Mouse (Mus musculus) heart, embryonic 11.5 days (tissue): ENCODE measurements around the gene Lrch1. TPM values are rescaled to one million over a fixed set of nuclear protein-coding genes. Genes with fewer than 3 reads are reported as not detected.

ENCODE experiments used
- ATAC-seq: fragments of 200-750 bp; cut with Nextera tagmentation; replicated peaks from 2 replicates; pipeline ENCODE4 v1.8.0; 2017; ENCODE audit warnings: moderate library complexity; ENCODE audit not compliant: insufficient number of reproducible peaks, low FRiP score, low TSS enrichment
- H3K27ac ChIP-seq: fragments of 300-500 bp; sonication (generic); 2 replicates; pipeline ENCODE4 v1.5.1; 2014; ENCODE audit warnings: mild to moderate bottlenecking, low read depth, low read length
- H3K27me3 ChIP-seq: fragments of 300-500 bp; sonication (generic); 2 replicates; pipeline ENCODE4 v1.6.1; 2014; ENCODE audit warnings: mild to moderate bottlenecking, low read length, mixed read lengths; ENCODE audit not compliant: control insufficient read depth, insufficient read depth
- H3K36me3 ChIP-seq: fragments of 300-500 bp; sonication (generic); 2 replicates; pipeline ENCODE4 v1.6.1; 2014; ENCODE audit warnings: mild to moderate bottlenecking, low read length, moderate library complexity, mixed read lengths; ENCODE audit not compliant: control insufficient read depth, insufficient read depth
- H3K4me1 ChIP-seq: fragments of 300-500 bp; sonication (generic); 2 replicates; pipeline ENCODE4 v1.6.1; 2014; ENCODE audit warnings: low read length; ENCODE audit not compliant: control insufficient read depth, insufficient read depth
- H3K4me2 ChIP-seq: fragments of 300-500 bp; sonication (generic); 2 replicates; pipeline ENCODE4 v1.6.1; 2014; ENCODE audit warnings: mild to moderate bottlenecking, moderate library complexity
- H3K4me3 ChIP-seq: fragments of 300-500 bp; sonication (generic); 2 replicates; pipeline ENCODE4 v1.5.1; 2014; ENCODE audit warnings: low read depth, low read length
- H3K9ac ChIP-seq: fragments of 300-500 bp; sonication (generic); 2 replicates; pipeline ENCODE4 v1.6.1; 2014; ENCODE audit warnings: mild to moderate bottlenecking, low read depth, low read length, moderate library complexity
- H3K9me3 ChIP-seq: fragments of 300-500 bp; sonication (generic); replicated peaks from 2 replicates; pipeline ENCODE4 v1.6.1; 2016; ENCODE audit warnings: low read length; ENCODE audit not compliant: control insufficient read depth
- WGBS: fragments of 180-500 bp; shearing (Covaris S2); extraction: QIAGEN DNeasy Blood & Tissue Kit; methylation state at CpG from one replicate; pipeline ENCODE4 v1.1.7; 2014; ENCODE audit not compliant: insufficient replicate concordance; 5-methylcytosine and 5-hydroxymethylcytosine counted together
- polyA plus RNA-seq: library from polyadenylated mRNA; unstranded; fragments of >200 nt; fragmentation: Nextera tagmentation; extraction: Ambion mirVana; gene quantifications from 2 replicates; pipeline ENCODE4 v1.2.1, GENCODE M21; 2014

Gene Lrch1
- polyA plus RNA-seq, 1 experiment from 2014 or later = 10.0 TPM

DNA sequence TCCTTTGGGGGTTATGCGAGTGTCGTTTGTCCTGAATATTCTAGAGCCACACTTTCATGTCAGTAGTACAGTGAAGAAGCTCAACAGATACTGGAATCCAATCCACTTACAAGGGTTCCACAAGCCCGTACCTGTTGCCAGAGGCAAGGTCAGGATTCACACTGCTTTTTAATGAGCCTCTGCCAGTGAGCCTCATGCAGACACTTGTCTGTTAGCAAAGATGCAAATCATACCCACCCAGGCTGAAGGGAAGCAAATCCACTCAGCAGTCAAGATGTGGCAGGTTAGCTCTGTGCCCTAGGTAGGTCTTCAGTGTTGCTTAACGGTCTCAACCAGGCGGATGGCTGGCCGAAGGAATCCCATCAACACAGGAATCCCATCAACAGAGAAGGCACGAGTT, 62.8 kb downstream of the Lrch1 start:
- Histone ChIP-seq H3K27ac (no peak overlapping the region), H3K4me2 (no peak overlapping the region), H3K4me3 (no peak overlapping the region), H3K9me3 (no peaks in the 10 kb centered on the region), H3K4me1 (peaks cover 32% of the 10 kb centered on the region), H3K9ac (no peak overlapping the region), H3K36me3 (no peaks in the 10 kb centered on the region), H3K27me3 (no peaks in the 10 kb centered on the region)
- 66% methylated on average over 7 of the region's 7 CpGs for WGBS
- no peak for ATAC-seq

DNA sequence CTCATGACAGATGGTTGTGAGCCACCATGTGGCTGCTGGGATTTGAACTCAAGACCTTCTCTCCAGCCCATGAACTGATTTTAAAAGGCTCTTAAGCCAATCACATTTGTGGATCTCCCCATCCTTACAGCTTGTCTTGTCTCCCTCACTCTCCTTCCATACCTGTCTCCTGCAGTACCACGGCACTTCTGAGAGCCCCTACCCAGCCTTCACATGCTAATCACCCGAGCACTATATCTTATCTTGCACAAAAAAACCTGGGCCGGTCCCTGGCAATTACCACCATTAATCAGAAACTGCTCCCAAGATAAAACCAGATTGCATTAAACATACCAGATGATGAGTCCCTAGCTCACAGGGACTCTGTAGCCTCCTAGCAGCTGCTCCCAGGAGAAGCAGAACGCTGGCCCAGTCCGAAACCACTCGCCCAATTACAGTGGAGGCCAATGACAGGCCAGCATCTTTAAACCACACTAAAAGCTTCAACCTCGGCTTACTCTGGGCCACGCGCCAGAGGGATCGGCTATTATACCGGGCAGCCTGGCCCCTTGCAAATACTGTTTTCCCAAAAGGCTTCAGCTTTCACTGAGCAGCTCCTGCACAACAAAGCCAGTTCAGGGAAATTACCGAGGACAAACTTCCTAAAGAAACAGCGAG, 63.5 kb downstream of the Lrch1 start:
- Histone ChIP-seq H3K27ac (no peak overlapping the region), H3K36me3 (no peaks in the 10 kb centered on the region), H3K27me3 (no peaks in the 10 kb centered on the region), H3K4me2 (peak overlapping the region; percentile 16), H3K9ac (no peak overlapping the region), H3K4me1 (peaks cover 31% of the 10 kb centered on the region), H3K9me3 (no peaks in the 10 kb centered on the region), H3K4me3 (no peak overlapping the region)
- no peak for ATAC-seq
- 26% methylated on average over 13 of the region's 13 CpGs for WGBS

DNA sequence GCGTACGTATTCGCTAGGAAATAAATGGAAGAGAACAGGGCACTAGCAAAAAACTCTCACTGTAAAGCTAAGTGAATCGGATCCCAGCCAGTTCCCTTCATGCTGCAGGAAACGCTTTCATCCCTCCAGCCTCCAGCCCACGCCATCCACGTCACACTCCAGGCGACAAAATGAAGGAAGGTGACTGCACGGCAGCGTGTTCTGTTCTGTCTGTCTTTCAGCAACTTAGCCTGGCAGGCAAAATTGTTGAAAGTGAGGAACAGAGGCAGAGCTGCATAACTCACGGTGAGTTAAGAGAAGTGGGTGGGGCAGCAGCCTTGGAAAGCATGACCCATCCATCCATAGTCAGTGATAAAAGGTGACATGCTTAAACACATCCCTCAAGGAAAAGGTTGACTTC, 64.5 kb downstream of the Lrch1 start:
- no peak overlapping the region for H3K4me3 ChIP-seq
- no peaks in the 10 kb centered on the region for H3K36me3 ChIP-seq
- no peaks in the 10 kb centered on the region for H3K9me3 ChIP-seq
- peak overlapping the region; percentile 27; the same call in 1 of the 2 replicates for H3K4me2 ChIP-seq
- no peak overlapping the region for H3K27ac ChIP-seq
- peaks cover 31% of the 10 kb centered on the region for H3K4me1 ChIP-seq
- H3K27me3 ChIP-seq = no peaks in the 10 kb centered on the region
- WGBS = 35% methylated on average over 11 of the region's 11 CpGs
- ATAC-seq = no peak
- H3K9ac ChIP-seq = no peak overlapping the region

DNA sequence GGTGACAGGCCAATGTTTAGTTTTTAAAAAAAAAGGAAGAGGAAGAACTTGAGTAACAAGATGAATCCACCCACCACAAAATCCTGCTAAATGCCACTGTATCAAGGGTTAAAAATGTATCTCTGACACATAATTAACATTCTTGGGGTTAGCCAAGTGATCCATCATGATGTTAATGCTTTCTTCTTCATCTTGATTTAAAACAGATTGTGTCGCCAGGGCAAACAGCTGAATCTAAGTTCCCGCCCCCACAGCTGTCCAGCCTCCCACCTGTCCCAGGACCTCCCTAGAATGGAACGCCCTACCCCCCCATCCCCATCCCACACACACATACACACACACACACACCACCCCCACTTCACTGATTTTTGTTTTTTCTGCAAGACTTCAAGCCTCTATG, 64.9 kb downstream of the Lrch1 start:
- WGBS = 61% methylated on average over 3 of the region's 3 CpGs
- 0 out of 2 replicates have a peak overlapping the region, but pooled peaks have one; percentile 3 for H3K9ac ChIP-seq

DNA sequence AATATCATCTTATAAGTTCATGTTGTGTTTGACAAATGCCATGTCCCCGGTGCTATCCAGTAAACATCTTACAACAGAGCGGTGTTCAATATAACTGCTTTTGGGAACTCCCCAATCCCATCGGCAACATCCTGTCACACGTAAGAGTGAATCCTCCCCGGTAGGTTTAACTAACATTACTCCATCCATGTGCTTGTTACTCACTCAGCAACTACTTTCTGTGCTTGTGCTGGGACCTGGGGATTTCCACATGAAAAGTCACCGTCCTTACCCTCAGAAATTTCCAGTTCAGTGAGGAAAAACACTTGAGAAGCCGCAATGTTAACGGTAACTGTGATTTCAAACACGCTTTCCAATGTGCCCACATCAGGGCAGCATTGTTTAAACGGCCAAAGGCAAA, 66.8 kb downstream of the Lrch1 start:
- Histone ChIP-seq H3K4me2 (no peak overlapping the region), H3K4me1 (peaks cover 29% of the 10 kb centered on the region), H3K4me3 (no peak overlapping the region), H3K27ac (no peak overlapping the region), H3K9ac (no peak overlapping the region), H3K9me3 (no peaks in the 10 kb centered on the region), H3K27me3 (no peaks in the 10 kb centered on the region), H3K36me3 (no peaks in the 10 kb centered on the region)
- ATAC-seq = no peak
- 89% methylated on average over 10 of the region's 10 CpGs for WGBS

More for the DNA sequence above, 64.9 kb downstream of the Lrch1 start:
- H3K36me3 ChIP-seq = no peaks in the 10 kb centered on the region
- no peak overlapping the region for H3K4me3 ChIP-seq
- no peak overlapping the region for H3K27ac ChIP-seq
- H3K4me1 ChIP-seq = peaks cover 31% of the 10 kb centered on the region
- H3K9me3 ChIP-seq = no peaks in the 10 kb centered on the region
- H3K27me3 ChIP-seq = no peaks in the 10 kb centered on the region
- H3K4me2 ChIP-seq = no peak overlapping the region; the same call in 1 of the 2 replicates
- no peak; the same call in 1 of the 2 replicates for ATAC-seq

DNA sequence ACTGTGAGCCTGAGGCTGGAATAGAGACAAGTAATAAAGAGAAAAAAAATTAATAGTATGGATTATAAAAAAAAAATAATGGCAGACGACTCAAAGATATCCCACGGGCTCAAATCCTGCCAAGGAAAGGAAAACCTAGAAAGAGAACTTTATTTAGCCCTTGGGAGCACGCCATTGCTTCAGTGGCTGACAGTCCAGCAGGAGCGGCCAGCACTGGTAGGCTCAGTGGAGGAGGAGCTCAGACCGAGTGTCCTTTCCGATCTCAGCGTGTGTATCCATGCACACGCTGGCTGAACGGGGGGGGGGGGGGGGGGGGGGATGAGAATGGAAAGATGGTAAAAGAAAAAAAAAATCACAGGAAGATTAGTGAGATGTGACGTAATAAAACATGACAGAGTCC, 68.2 kb downstream of the Lrch1 start:
- Histone ChIP-seq H3K4me1 (peaks cover 22% of the 10 kb centered on the region), H3K9me3 (no peaks in the 10 kb centered on the region), H3K27me3 (no peaks in the 10 kb centered on the region), H3K36me3 (no peaks in the 10 kb centered on the region), H3K27ac (no peak overlapping the region), H3K4me2 (no peak overlapping the region), H3K4me3 (no peak overlapping the region), H3K9ac (no peak overlapping the region)
- no peak for ATAC-seq
- 79% methylated on average over 8 of the region's 10 CpGs for WGBS

DNA sequence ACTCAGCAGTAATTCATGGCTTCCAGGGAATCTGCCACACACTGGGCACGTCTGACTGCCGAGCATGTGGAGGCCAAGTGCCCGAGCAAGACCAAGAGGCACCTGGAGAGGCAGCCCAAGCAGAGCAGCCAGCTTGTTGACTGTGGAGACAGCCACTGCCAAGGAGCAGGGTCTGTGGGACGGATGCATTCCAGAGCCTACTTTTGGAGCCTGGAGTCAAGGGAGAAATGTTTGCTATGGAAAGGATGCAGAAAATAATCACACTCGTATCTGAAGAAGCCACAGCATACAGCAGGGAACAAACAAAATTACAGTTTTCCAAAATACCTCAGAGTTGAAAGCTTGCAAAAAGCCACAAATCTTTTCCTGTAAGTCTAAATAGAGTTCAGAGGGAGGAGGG, 70.4 kb downstream of the Lrch1 start:
- ATAC-seq = no peak
- Histone ChIP-seq H3K4me1 (peaks cover 8% of the 10 kb centered on the region; the same call in 1 of the 2 replicates), H3K4me2 (no peak overlapping the region), H3K9me3 (no peaks in the 10 kb centered on the region), H3K4me3 (no peak overlapping the region), H3K36me3 (no peaks in the 10 kb centered on the region), H3K9ac (no peak overlapping the region), H3K27ac (no peak overlapping the region), H3K27me3 (no peaks in the 10 kb centered on the region)
- WGBS = 46% methylated on average over 5 of the region's 5 CpGs

DNA sequence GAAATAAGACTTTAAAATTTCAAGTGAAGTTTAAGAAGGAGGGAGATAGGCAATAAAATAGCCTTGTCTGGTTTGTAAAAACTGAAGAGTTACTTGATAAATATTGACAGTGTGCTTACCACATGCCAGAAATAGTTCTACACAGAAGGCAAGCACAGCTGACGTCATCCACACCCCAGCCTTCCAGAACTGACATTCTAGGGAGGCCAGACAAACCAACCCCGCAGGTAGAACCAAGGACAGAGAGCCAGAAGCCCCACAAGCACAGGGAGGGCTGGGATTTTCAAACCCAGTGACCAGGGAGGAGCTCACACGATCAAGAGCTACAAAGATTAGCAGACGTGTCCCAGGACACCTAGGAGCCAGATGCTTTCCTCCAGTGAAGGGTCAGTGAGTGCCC, 76.5 kb downstream of the Lrch1 start:
- H3K36me3 ChIP-seq = no peaks in the 10 kb centered on the region
- H3K4me1 ChIP-seq = peaks cover 47% of the 10 kb centered on the region
- H3K4me3 ChIP-seq = no peak overlapping the region
- H3K9ac ChIP-seq = no peak overlapping the region
- WGBS = 11% methylated on average over 4 of the region's 4 CpGs
- no peak for ATAC-seq
- peak overlapping the region; percentile 42 for H3K4me2 ChIP-seq
- H3K9me3 ChIP-seq = no peaks in the 10 kb centered on the region
- H3K27ac ChIP-seq = peak overlapping the region; percentile 70
- H3K27me3 ChIP-seq = no peaks in the 10 kb centered on the region

DNA sequence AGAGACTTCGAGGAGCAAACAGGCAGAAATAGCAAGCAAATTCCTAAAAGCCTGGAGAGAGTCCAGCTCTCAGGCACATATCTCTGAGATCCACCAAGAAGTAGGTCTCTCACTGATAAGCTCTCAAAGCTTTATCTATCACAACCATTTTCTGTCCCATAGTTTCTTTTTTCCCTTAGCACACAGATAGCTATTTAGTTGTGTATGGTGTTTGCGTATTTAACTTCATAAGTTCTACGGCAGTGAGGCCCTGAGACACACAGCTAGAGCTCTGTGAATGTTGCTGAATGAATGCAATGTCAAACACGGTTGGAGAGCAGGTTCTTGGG, 78.8 kb downstream of the Lrch1 start:
- Histone ChIP-seq H3K4me1 (peaks cover 62% of the 10 kb centered on the region), H3K9ac (no peak overlapping the region), H3K9me3 (no peaks in the 10 kb centered on the region), H3K27ac (no peak overlapping the region), H3K4me2 (no peak overlapping the region), H3K4me3 (no peak overlapping the region), H3K27me3 (no peaks in the 10 kb centered on the region), H3K36me3 (no peaks in the 10 kb centered on the region)
- 54% methylated on average over 4 of the region's 4 CpGs for WGBS
- ATAC-seq = no peak
